Mouse (Mus musculus): ENCODE measurements around the gene Prickle1.

Gene Prickle1

GRCm38 (mm10) chr15:93555719-93556118 lies 40.0 kb downstream of the Prickle1 start:
- in situ Hi-C loops (cut with MboI; ENCODE audit: low sequenced_read_pairs), result no loop called here

GRCm38 (mm10) chr15:93554203-93554851 lies 41.4 kb downstream of the Prickle1 start:
- in situ Hi-C loops (cut with MboI; ENCODE audit: low sequenced_read_pairs), result no loop called here

- in situ Hi-C loops (cut with MboI; ENCODE audit: low sequenced_read_pairs), result no loop called here
These were observed 43.5 kb downstream of the Prickle1 start for GRCm38 (mm10) chr15:93552169-93552568.

GRCm38 (mm10) chr15:93548297-93548696 lies 47.4 kb downstream of the Prickle1 start:
- in situ Hi-C loops (cut with MboI; ENCODE audit: low sequenced_read_pairs), result no loop called here

- in situ Hi-C loops (cut with MboI; ENCODE audit: low sequenced_read_pairs), result no loop called here
These were observed 56.3 kb downstream of the Prickle1 start for GRCm38 (mm10) chr15:93539415-93539814.

- in situ Hi-C loops (cut with MboI; ENCODE audit: low sequenced_read_pairs), result no loop called here
These were observed 57.0 kb downstream of the Prickle1 start for GRCm38 (mm10) chr15:93538551-93539205.

GRCm38 (mm10) chr15:93537745-93538144 lies 57.9 kb downstream of the Prickle1 start:
- in situ Hi-C loops (cut with MboI; ENCODE audit: low sequenced_read_pairs), result no loop called here

- in situ Hi-C loops (cut with MboI; ENCODE audit: low sequenced_read_pairs), result no loop called here
These were observed 59.5 kb downstream of the Prickle1 start for GRCm38 (mm10) chr15:93536191-93536590.

GRCm38 (mm10) chr15:93530703-93531032 lies 65.0 kb downstream of the Prickle1 start:
- in situ Hi-C loops (cut with MboI; ENCODE audit: low sequenced_read_pairs), result no loop called here

- in situ Hi-C loops (cut with MboI; ENCODE audit: low sequenced_read_pairs), result no loop called here
These were observed 65.6 kb downstream of the Prickle1 start for GRCm38 (mm10) chr15:93529831-93530702.

- in situ Hi-C loops (cut with MboI; ENCODE audit: low sequenced_read_pairs), result no loop called here
These were observed 70.3 kb downstream of the Prickle1 start for GRCm38 (mm10) chr15:93525305-93525917.

- in situ Hi-C loops (cut with MboI; ENCODE audit: low sequenced_read_pairs), result no loop called here
These were observed 73.9 kb downstream of the Prickle1 start for GRCm38 (mm10) chr15:93521787-93522180.

GRCm38 (mm10) chr15:93521088-93521786 lies 74.5 kb downstream of the Prickle1 start:
- in situ Hi-C loops (cut with MboI; ENCODE audit: low sequenced_read_pairs), result no loop called here

GRCm38 (mm10) chr15:93519836-93520826 lies 75.6 kb downstream of the Prickle1 start:
- in situ Hi-C loops (cut with MboI; ENCODE audit: low sequenced_read_pairs), result no loop called here

GRCm38 (mm10) chr15:93518941-93519835 lies 76.5 kb downstream of the Prickle1 start:
- in situ Hi-C loops (cut with MboI; ENCODE audit: low sequenced_read_pairs), result no loop called here

- in situ Hi-C loops (cut with MboI; ENCODE audit: low sequenced_read_pairs), result no loop called here
These were observed 77.4 kb downstream of the Prickle1 start for GRCm38 (mm10) chr15:93518143-93518902.

- in situ Hi-C loops (cut with MboI; ENCODE audit: low sequenced_read_pairs), result no loop called here
These were observed 78.6 kb downstream of the Prickle1 start for GRCm38 (mm10) chr15:93517022-93517565.
